Mouse (Mus musculus) limb, embryonic 12.5 days (tissue): ENCODE measurements around the gene Faap100. TPM values are rescaled to one million over a fixed set of nuclear protein-coding genes. Genes with fewer than 3 reads are reported as not detected.

ENCODE experiments used
- microRNA-seq: library from miRNA; unstranded; fragments of <30 nt; microRNA quantifications from one replicate; pipeline ENCODE4, GENCODE M21; 2017
- polyA plus RNA-seq: library from polyadenylated mRNA; unstranded; fragments of >200 nt; fragmentation: Nextera tagmentation; extraction: Ambion mirVana; gene quantifications from 2 replicates; pipeline ENCODE4 v1.2.1, GENCODE M21; 2016

The Faap100 gene
- polyA plus RNA-seq, 1 experiment from 2014 or later = 40.0 TPM

Small RNAs within 50 kb of the gene (microRNA-seq; reads per million reads assigned to microRNA genes)
- gene Gm23419 (not detected), gene Mir6935 (2.6 reads per million, percentile 5 among the genes with 10 or more reads in this experiment)

Other genes starting within 250 kb of the Faap100 start
- gene Slc38a10, start 227.4 kb downstream of the Faap100 start, polyA plus RNA-seq = 84.7 and 86.8 TPM in 2 replicates
- 18.3 and 18.5 TPM in 2 replicates for gene Bahcc1, start 145.8 kb downstream of the Faap100 start, polyA plus RNA-seq
- 2,805 and 2,814 TPM in 2 replicates for gene Actg1, start 30.2 kb downstream of the Faap100 start, polyA plus RNA-seq
- gene Fscn2, start 17.2 kb downstream of the Faap100 start, polyA plus RNA-seq = 0.64 TPM in 2 replicates
- 49.8 and 56.0 TPM in 2 replicates for gene Nploc4, start 58.9 kb upstream of the Faap100 start, polyA plus RNA-seq
- not detected in 2 replicates for gene Tspan10, start 63.9 kb upstream of the Faap100 start, polyA plus RNA-seq
- gene Pde6g, start 74.7 kb upstream of the Faap100 start, polyA plus RNA-seq = 0.20 TPM in 1 of 2 replicates, not detected in the other
- gene Oxld1, start 79.3 kb upstream of the Faap100 start, polyA plus RNA-seq = 10.4 and 13.2 TPM in 2 replicates
- 47.8 and 52.4 TPM in 2 replicates for gene Ccdc137, start 79.4 kb upstream of the Faap100 start, polyA plus RNA-seq
- 58.5 and 58.9 TPM in 2 replicates for gene Arl16, start 88.8 kb upstream of the Faap100 start, polyA plus RNA-seq
- gene Mrpl12, start 105.8 kb upstream of the Faap100 start, polyA plus RNA-seq = 135 and 139 TPM in 2 replicates
- 54.6 and 59.8 TPM in 2 replicates for gene Slc25a10, start 113.1 kb upstream of the Faap100 start, polyA plus RNA-seq
- 3.8 and 4.0 TPM in 2 replicates for gene Gcgr, start 151.9 kb upstream of the Faap100 start, polyA plus RNA-seq
- gene Mcrip1, start 171.0 kb upstream of the Faap100 start, polyA plus RNA-seq = 221 and 229 TPM in 2 replicates
- not detected in 2 replicates for gene Ppp1r27, start 172.4 kb upstream of the Faap100 start, polyA plus RNA-seq
- gene P4hb, start 194.5 kb upstream of the Faap100 start, polyA plus RNA-seq = 620 and 631 TPM in 2 replicates
- gene Arhgdia, start 202.9 kb upstream of the Faap100 start, polyA plus RNA-seq = 484 and 518 TPM in 2 replicates
- gene Alyref, start 219.6 kb upstream of the Faap100 start, polyA plus RNA-seq = 671 and 778 TPM in 2 replicates
- 202 and 203 TPM in 2 replicates for gene Anapc11, start 219.7 kb upstream of the Faap100 start, polyA plus RNA-seq
- 0.65 and 0.95 TPM in 2 replicates for gene Npb, start 229.7 kb upstream of the Faap100 start, polyA plus RNA-seq
- 143 and 156 TPM in 2 replicates for gene Pcyt2, start 239.2 kb upstream of the Faap100 start, polyA plus RNA-seq
- 29.5 and 29.9 TPM in 2 replicates for gene Sirt7, start 246.5 kb upstream of the Faap100 start, polyA plus RNA-seq